Mouse (Mus musculus) CD4-positive naive resting alpha-beta T cell, adult 57 days (primary cell): ENCODE data around the gene Ryk. TPM values are rescaled to one million over a fixed set of nuclear protein-coding genes. Genes with fewer than 3 reads are reported as not detected.

Experiments
- total RNA-seq: library from RNA; stranded (reverse); gene quantifications from one replicate; pipeline ENCODE4 v1.2.4, GENCODE M21; 2023

The Ryk gene
- total RNA-seq = 1.9 TPM

GRCm38 (mm10) chr9:102834742-102835591 lies at the start of gene Ryk:
Ryk (plus strand) TSS chr9:102834917.

Other genes with a start within 250 kb of the Ryk start
- gene Anapc13, start 208.6 kb upstream of the Ryk start, total RNA-seq = 60.6 TPM
- gene Cep63, start 208.4 kb upstream of the Ryk start, total RNA-seq = 64.9 TPM
- 4.5 TPM for gene Amotl2, start 118.2 kb upstream of the Ryk start, total RNA-seq
- 0.50 TPM for gene Slco2a1, start 153.8 kb downstream of the Ryk start, total RNA-seq